In the genomic region with DNA sequence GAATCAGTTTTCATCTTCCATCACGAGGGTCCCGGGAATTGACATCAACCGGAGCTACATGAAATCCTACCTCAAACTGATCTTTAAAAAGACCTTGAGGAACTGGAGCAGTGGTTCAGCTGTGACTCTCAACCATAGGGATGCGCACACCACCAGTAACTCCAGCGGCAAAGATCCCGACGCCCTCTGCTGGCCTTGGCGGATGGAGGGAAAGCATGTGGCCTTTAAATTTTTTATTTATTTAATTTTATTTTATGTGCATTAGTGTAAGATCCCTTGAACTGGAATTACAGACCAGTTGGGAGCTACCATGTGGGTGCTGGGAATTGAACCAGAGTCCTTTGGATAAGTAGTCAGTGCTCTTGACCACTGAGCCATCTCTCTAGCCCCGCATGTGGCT, we compare ENCODE assay signal across 10 mouse cellular contexts. TPM values are rescaled to one million over a fixed set of nuclear protein-coding genes. Genes with fewer than 3 reads are reported as not detected.
A peak's percentile ranks its signal among the peaks of the same experiment; 100 is the strongest.
DNase-seq lines count a peak whose midpoint lies in the region; ATAC-seq lines count a peak whose summit lies in the region.
"Had no signal": no experiment of that assay in that cellular context is flagged by ENCODE, and none has a peak within 500 bp of the region (broad histone marks: within the 10 kb centered on the region; RNA-seq: fewer than 3 reads in every experiment).

No protein-coding gene starts in this region.

- no peak for ATAC-seq in heart, embryonic 14.5 days (ENCODE audit: insufficient number of reproducible peaks, insufficient read depth, low FRiP score, low read depth)
- ATAC-seq in midbrain, embryonic 13.5 days: peak; percentile 4

- H3K27ac ChIP-seq in heart, embryonic 14.5 days (replicated peaks in 1 of 2; ENCODE audit: control insufficient read depth in 1 of 2, insufficient read depth in 1 of 2, low read depth in 2 of 2, low read length in 2 of 2): 0 out of 4 replicates have a peak overlapping the region, but pooled peaks of 1 of the 2 experiments have one; percentile 33
- peak overlapping the region; percentile 63 for H3K27ac ChIP-seq in midbrain, embryonic 13.5 days

- no peaks in the 10 kb centered on the region for H3K27me3 ChIP-seq in heart, embryonic 14.5 days (ENCODE audit: control insufficient read depth, insufficient read depth, low read length)
- no peaks in the 10 kb centered on the region for H3K27me3 ChIP-seq in midbrain, embryonic 13.5 days

- peak overlapping the region in 1 of 2 experiments; percentile 63; a peak in 1 of 4 replicates for H3K4me3 ChIP-seq in heart, embryonic 14.5 days (ENCODE audit: control insufficient read depth in 1 of 2, insufficient read depth in 1 of 2, low read depth in 1 of 2, low read length in 2 of 2)
- no peak overlapping the region for H3K4me3 ChIP-seq in midbrain, embryonic 13.5 days (replicated peaks)

- 18% methylated on average over 9 of the region's 9 CpGs for WGBS in heart, embryonic 14.5 days
- 18% methylated on average over 9 of the region's 9 CpGs for WGBS in midbrain, embryonic 13.5 days

- H3K9me3 ChIP-seq in heart, embryonic 14.5 days (ENCODE audit: control insufficient read depth, low read length): no peaks in the 10 kb centered on the region
- H3K9me3 ChIP-seq in midbrain, embryonic 13.5 days: no peaks in the 10 kb centered on the region

- H3K4me1 ChIP-seq in heart, embryonic 14.5 days (ENCODE audit: control insufficient read depth in 2 of 2, insufficient read depth in 2 of 2, low read length in 2 of 2): peaks cover 22 to 31% of the 10 kb centered on the region in 2 experiments
- H3K4me1 ChIP-seq in midbrain, embryonic 13.5 days (replicated peaks): peaks cover 44% of the 10 kb centered on the region

- H3K4me2 ChIP-seq in heart, embryonic 14.5 days (ENCODE audit: low read length): peak overlapping the region; percentile 94
- peak overlapping the region; percentile 69 for H3K4me2 ChIP-seq in midbrain, embryonic 13.5 days (replicated peaks)

- peak; percentile 30 for DNase-seq in adrenal gland, adult 2 months
- no peak for DNase-seq in adrenal gland, adult 8-10 months
- peak; percentile 65 for DNase-seq in right cerebral cortex, adult 18-20 months
- no peak for DNase-seq in right cerebral cortex, postnatal 25 days
- DNase-seq in layer of hippocampus, postnatal 10 days (ENCODE audit: low spot score in 2 of 2): peak; percentile 64 to 65
- DNase-seq in retina, postnatal 1 day: no peak

- H3K36me3 ChIP-seq in heart, embryonic 14.5 days (ENCODE audit: control insufficient read depth, insufficient read depth, low read length): peaks cover 29% of the 10 kb centered on the region
- peaks cover 27% of the 10 kb centered on the region for H3K36me3 ChIP-seq in midbrain, embryonic 13.5 days

- 0 out of 2 replicates have a peak overlapping the region, but pooled peaks have one; percentile 41 for H3K9ac ChIP-seq in heart, embryonic 14.5 days (ENCODE audit: low read length)
- H3K9ac ChIP-seq in midbrain, embryonic 13.5 days (replicated peaks): no peak overlapping the region

RNA-seq across cellular contexts. Expression of a gene that starts 1.2 kb away (rescaled TPM):
- 10 to 100 TPM; 27.0 to 32.4 TPM for total RNA-seq in adrenal gland, adult 2 months (2021)
- polyA plus RNA-seq in adrenal gland, adult 2 months (2012; rRNA removed): 44.6 and 46.9 TPM in 2 replicates
- total RNA-seq in adrenal gland, adult 8-10 months (2022): 10 to 100 TPM; 30.4 to 32.5 (median 31.2) TPM
- 23.6 and 25.9 TPM in 2 replicates for polyA plus RNA-seq in heart, embryonic 14.5 days (2014; fragmentation: Nextera tagmentation; extraction: Ambion mirVana)
- 10 to 100 TPM; 45.3 to 46.5 TPM for total RNA-seq in layer of hippocampus, postnatal 10 days (2021)
- polyA plus RNA-seq in midbrain, embryonic 13.5 days (2015; fragmentation: Nextera tagmentation; extraction: Ambion mirVana): 18.1 and 19.4 TPM in 2 replicates

RNA-seq across cellular contexts. Expression of a gene that starts 21.2 kb away (rescaled TPM):
- total RNA-seq in adrenal gland, adult 2 months (2021): 10 to 100 TPM; 22.7 to 29.4 TPM
- polyA plus RNA-seq in adrenal gland, adult 2 months (2012; rRNA removed): 39.7 and 50.2 TPM in 2 replicates
- total RNA-seq in adrenal gland, adult 8-10 months (2022): 10 to 100 TPM; 23.9 to 26.3 (median 24.8) TPM
- 9.2 and 9.3 TPM in 2 replicates for polyA plus RNA-seq in heart, embryonic 14.5 days (2014; fragmentation: Nextera tagmentation; extraction: Ambion mirVana)
- total RNA-seq in layer of hippocampus, postnatal 10 days (2021): 1 to 10 TPM; 5.2 to 5.9 TPM
- polyA plus RNA-seq in midbrain, embryonic 13.5 days (2015; fragmentation: Nextera tagmentation; extraction: Ambion mirVana): 1.0 and 1.3 TPM in 2 replicates

RNA-seq across cellular contexts. Expression of a gene that starts 36.7 kb away (rescaled TPM):
- 10 to 100 TPM; 37.5 to 39.7 TPM for total RNA-seq in adrenal gland, adult 2 months (2021)
- 53.2 and 65.3 TPM in 2 replicates for polyA plus RNA-seq in adrenal gland, adult 2 months (2012; rRNA removed)
- total RNA-seq in adrenal gland, adult 8-10 months (2022): 10 to 100 TPM; 35.6 to 41.4 (median 39.6) TPM
- 18.9 and 19.5 TPM in 2 replicates for polyA plus RNA-seq in heart, embryonic 14.5 days (2014; fragmentation: Nextera tagmentation; extraction: Ambion mirVana)
- 10 to 100 TPM; 44.5 to 45.6 TPM for total RNA-seq in layer of hippocampus, postnatal 10 days (2021)
- 26.6 and 29.3 TPM in 2 replicates for polyA plus RNA-seq in midbrain, embryonic 13.5 days (2015; fragmentation: Nextera tagmentation; extraction: Ambion mirVana)

RNA-seq across cellular contexts. Expression of a gene that starts 37.2 kb away (rescaled TPM):
- total RNA-seq in adrenal gland, adult 2 months (2021): 100 to 1,000 TPM in 1 of 2 experiments, 10 to 100 TPM in 1; 65.9 to 101 TPM
- 43.9 and 51.8 TPM in 2 replicates for polyA plus RNA-seq in adrenal gland, adult 2 months (2012; rRNA removed)
- 100 to 1,000 TPM in 3 of 4 experiments, 10 to 100 TPM in 1; 92.6 to 117 (median 103) TPM for total RNA-seq in adrenal gland, adult 8-10 months (2022)
- 66.4 and 70.9 TPM in 2 replicates for polyA plus RNA-seq in heart, embryonic 14.5 days (2014; fragmentation: Nextera tagmentation; extraction: Ambion mirVana)
- 1 to 10 TPM; 5.7 to 7.3 TPM for total RNA-seq in layer of hippocampus, postnatal 10 days (2021)
- polyA plus RNA-seq in midbrain, embryonic 13.5 days (2015; fragmentation: Nextera tagmentation; extraction: Ambion mirVana): 14.8 and 16.7 TPM in 2 replicates

RNA-seq across cellular contexts. Expression of a gene that starts 44.7 kb away (rescaled TPM):
- not detected for total RNA-seq in adrenal gland, adult 2 months (2021)
- polyA plus RNA-seq in adrenal gland, adult 2 months (2012; rRNA removed): not detected in 2 replicates
- total RNA-seq in adrenal gland, adult 8-10 months (2022): not detected
- polyA plus RNA-seq in heart, embryonic 14.5 days (2014; fragmentation: Nextera tagmentation; extraction: Ambion mirVana): not detected in 2 replicates
- total RNA-seq in layer of hippocampus, postnatal 10 days (2021): not detected
- polyA plus RNA-seq in midbrain, embryonic 13.5 days (2015; fragmentation: Nextera tagmentation; extraction: Ambion mirVana): not detected in 2 replicates
- polyA plus RNA-seq: C2C12; small intestine, adult 2 months had no signal

Comparison
In these comparisons a context has a peak if more than half of its experiments do, and no peak if none do; other contexts are left out.
1. DNase-seq: peak in adrenal gland, adult 2 months (single experiment), right cerebral cortex, adult 18-20 months (single experiment) and layer of hippocampus, postnatal 10 days (2 of 2); none in adrenal gland, adult 8-10 months (single experiment), right cerebral cortex, postnatal 25 days (single experiment) and retina, postnatal 1 day (single experiment).